Mouse (Mus musculus): ENCODE data around the gene Gm10840. TPM values are rescaled to one million over a fixed set of nuclear protein-coding genes. Genes with fewer than 3 reads are reported as not detected.
A peak's percentile ranks its signal among the peaks of the same experiment; 100 is the strongest.
"Not testable (repeated sequence)": the region's sequence is repeated elsewhere in the genome, so short reads cannot be mapped to it uniquely, and the experiment has no call there.

Gm10840 gene
- not detected in 2 replicates for total RNA-seq (2014; fragmentation: Nextera tagmentation)
- not detected in 2 replicates for total RNA-seq (2017)

GRCm38 (mm10) chr11:106160841-106161721, at the start of gene Gm10840, which contains the start of gene Limd2:
TSS of gene Gm10840 (plus strand) at chr11:106160850.
TSS of gene Limd2 (minus strand) at chr11:106160860.
- peak; percentile 4; the same call in 1 of the 2 replicates for ATAC-seq (replicated peaks; ENCODE audit: low FRiP score, low TSS enrichment, poor library complexity, severe bottlenecking)

DNA sequence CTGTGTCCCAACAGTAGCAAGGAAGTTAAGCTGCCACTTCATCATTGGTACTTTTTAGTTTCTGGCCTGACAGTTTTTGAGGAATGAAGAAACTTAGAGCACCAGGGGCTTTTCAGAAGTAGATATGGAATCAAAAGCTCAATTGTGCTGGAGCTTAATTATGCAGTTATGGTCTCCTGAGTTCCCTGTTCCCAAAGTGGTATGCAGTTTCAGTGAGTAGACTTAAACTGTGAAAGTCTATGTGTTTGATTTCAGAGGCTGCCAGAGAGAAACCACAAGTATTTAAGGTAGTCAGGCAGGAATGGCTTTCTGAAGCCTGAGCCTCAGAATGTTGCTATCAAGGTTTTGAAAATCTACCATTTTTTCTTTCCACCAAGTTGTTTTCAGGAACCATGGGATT, 49.0 kb upstream of the Gm10840 start:
- no peak for ATAC-seq (replicated peaks; ENCODE audit: low FRiP score, low TSS enrichment, poor library complexity, severe bottlenecking)

DNA sequence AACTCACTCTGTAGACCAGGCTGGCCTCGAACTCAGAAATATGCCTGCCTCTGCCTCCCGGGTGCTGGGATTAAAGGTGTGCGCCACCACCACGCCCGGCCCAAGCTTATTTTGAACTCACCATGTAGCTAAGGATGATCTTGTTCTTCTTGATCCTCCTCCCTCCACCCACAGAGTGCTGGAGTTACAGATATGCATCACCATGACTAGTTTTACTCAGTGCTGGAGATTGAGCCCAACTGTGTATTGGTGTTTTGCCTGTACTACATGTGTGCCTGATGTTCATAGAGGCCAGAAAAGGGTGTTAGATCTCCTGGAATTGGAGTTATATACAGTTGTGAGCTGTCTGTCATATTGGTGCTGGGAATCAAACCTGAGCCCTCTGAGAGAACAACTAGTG, 38.4 kb upstream of the Gm10840 start:
- ATAC-seq (replicated peaks; ENCODE audit: low FRiP score, low TSS enrichment, poor library complexity, severe bottlenecking): no peak

GRCm38 (mm10) chr11:106122736-106123135, 37.9 kb upstream of the Gm10840 start:
- ATAC-seq (replicated peaks; ENCODE audit: low FRiP score, low TSS enrichment, poor library complexity, severe bottlenecking): no peak

GRCm38 (mm10) chr11:106124784-106125183, 35.9 kb upstream of the Gm10840 start:
- no peak for ATAC-seq (replicated peaks; ENCODE audit: low FRiP score, low TSS enrichment, poor library complexity, severe bottlenecking)

DNA sequence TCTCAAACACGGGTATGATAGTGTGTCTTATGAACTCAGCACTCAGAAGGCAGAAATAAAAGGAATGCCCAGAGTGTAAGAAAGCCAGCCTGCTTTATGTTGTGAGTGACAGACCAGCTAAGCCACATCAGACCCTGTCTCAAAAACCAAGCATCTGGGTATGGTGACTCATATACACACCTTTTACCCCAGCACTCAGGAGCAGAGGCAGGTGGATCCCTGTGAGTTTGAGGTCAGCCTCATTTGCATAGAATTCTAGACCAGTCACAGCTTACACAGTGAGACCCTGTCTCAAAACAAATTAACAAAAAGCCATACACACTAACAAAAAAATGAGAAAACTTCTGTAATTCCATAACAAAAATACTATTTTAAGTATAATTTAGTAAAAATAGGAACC, 34.8 kb upstream of the Gm10840 start:
- ATAC-seq (replicated peaks; ENCODE audit: low FRiP score, low TSS enrichment, poor library complexity, severe bottlenecking): no peak

GRCm38 (mm10) chr11:106126727-106127373, 33.8 kb upstream of the Gm10840 start:
- ATAC-seq (replicated peaks; ENCODE audit: low FRiP score, low TSS enrichment, poor library complexity, severe bottlenecking): not testable (repeated sequence)

DNA sequence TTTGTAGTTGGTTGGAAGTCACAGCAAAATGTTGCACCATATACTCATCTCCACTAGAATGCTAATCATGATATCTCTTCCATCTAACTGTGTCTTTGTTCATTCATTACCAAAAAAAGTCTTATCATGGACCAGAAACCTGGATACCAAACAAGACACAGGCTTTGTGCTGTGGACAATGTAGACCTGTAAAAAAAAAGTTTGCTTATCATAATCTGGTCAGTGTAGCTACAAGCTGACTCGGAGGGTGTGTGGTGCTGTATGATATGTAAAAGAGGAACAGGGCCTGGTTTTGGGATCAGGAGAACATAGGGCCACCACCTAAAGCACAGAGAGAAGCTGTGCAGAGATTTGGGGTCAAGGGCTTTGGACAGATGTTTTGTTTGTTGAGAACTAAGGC, 31.2 kb upstream of the Gm10840 start:
- ATAC-seq (replicated peaks; ENCODE audit: low FRiP score, low TSS enrichment, poor library complexity, severe bottlenecking): peak; percentile 95

GRCm38 (mm10) chr11:106132516-106132915, 28.1 kb upstream of the Gm10840 start:
- no peak for ATAC-seq (replicated peaks; ENCODE audit: low FRiP score, low TSS enrichment, poor library complexity, severe bottlenecking)

DNA sequence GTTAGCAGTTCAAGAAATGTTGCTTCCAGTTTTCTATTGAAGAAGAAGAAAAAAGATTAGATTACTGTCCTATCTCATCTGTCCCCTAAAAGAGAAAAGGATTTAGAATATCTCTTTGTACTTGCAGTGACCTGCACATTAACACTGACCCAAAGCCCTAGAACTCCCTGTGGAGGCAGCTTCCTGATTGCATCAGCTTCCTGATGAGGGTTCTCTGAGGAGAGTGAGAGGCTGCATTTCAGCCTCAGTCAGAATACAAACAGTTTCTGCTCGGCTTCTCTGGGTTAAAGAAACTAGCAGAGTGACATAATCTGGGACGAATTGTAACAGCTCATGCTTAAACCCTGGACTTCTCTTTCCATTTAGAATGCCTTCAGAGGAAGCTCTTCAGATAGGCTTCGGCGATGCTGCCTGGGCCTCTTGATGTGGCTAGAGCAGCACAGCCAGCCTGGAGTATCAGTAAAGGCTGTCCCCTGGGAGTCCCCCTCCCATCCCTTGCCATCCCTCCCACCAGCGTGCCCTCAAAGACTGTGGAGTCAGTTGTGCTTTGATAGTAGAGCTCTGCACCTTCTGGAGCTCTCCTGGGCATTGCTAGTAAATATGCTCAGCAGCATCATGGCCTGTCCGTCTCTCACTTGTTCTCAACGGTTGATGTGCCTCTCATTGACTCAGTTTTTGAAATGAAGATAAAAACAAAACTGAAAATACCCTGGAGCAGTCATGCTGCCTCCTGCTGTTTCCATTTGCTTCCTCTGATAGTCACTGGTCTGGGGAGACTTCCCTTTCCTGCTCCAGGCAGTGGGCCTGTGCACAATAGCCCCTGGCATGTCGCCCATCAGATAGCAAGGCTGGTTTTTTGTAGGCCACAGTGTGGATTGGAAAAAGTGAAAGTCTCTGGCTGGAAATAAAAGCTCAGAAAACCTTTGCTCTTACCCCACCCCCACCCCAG, 25.8 kb upstream of the Gm10840 start:
- ATAC-seq (replicated peaks; ENCODE audit: low FRiP score, low TSS enrichment, poor library complexity, severe bottlenecking): peak; percentile 75

- no peak for ATAC-seq (replicated peaks; ENCODE audit: low FRiP score, low TSS enrichment, poor library complexity, severe bottlenecking)
Measured at GRCm38 (mm10) chr11:106151219-106151618, 9.4 kb upstream of the Gm10840 start.

DNA sequence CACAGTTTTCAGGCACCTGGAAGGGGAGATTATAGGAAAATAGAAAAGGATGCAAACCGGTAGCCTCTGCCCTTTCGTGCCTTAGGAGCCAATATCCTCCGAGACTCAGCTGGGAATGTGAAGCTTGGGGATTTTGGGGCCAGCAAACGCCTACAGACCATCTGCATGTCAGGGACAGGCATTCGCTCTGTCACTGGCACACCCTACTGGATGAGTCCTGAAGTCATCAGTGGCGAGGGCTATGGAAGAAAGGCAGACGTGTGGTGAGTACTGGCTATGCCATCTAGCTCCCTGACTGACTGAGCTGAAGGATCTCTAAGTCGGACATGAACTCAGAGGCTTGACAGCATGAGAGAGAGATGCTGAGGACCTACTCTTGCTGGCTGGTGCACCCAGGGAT, 8.5 kb upstream of the Gm10840 start:
- ATAC-seq (replicated peaks; ENCODE audit: low FRiP score, low TSS enrichment, poor library complexity, severe bottlenecking): 0 out of 2 replicates have a peak, but pooled peaks have one; percentile 29

DNA sequence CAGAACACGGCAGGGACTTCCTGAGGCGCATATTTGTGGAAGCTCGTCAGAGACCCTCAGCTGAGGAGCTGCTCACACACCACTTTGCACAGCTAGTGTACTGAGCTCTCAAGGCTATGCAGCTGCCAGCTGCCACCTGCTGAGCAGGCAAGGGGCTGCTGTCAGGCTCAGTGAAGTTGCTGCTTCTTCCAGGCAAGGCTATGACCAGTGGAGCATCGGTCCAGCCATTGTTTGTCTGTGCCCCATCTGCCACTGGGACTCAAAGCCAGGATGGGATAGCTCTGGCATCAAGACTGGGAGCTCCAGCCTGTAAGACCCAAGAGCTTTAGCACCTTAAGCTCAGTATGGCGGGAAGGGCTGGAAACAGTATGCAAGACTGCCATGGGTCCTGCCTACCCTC, 6.6 kb upstream of the Gm10840 start:
- no peak for ATAC-seq (replicated peaks; ENCODE audit: low FRiP score, low TSS enrichment, poor library complexity, severe bottlenecking)

GRCm38 (mm10) chr11:106154770-106155169, 5.9 kb upstream of the Gm10840 start:
- no peak for ATAC-seq (replicated peaks; ENCODE audit: low FRiP score, low TSS enrichment, poor library complexity, severe bottlenecking)

DNA sequence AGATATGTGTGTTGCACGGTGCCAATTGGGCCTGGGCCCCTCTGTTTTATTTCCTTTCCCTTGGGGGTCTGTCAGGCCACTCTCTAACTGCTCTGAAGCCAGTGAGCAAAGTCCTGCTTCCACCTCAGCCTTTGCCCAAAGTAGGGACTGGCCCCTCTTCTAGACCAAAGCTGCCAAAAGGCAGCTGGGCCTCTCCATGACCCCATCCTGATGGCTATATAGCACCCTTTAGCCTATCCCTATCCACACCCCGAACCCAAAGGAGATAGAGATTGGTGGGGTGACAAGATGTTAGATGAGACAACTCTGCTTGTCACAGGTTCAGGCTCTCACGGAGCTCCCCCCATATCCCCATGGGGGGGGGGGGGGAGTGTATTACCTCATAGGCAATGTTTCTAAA, 4.9 kb upstream of the Gm10840 start:
- no peak for ATAC-seq (replicated peaks; ENCODE audit: low FRiP score, low TSS enrichment, poor library complexity, severe bottlenecking)

GRCm38 (mm10) chr11:106156257-106156656, 4.4 kb upstream of the Gm10840 start:
- ATAC-seq (replicated peaks; ENCODE audit: low FRiP score, low TSS enrichment, poor library complexity, severe bottlenecking): no peak

DNA sequence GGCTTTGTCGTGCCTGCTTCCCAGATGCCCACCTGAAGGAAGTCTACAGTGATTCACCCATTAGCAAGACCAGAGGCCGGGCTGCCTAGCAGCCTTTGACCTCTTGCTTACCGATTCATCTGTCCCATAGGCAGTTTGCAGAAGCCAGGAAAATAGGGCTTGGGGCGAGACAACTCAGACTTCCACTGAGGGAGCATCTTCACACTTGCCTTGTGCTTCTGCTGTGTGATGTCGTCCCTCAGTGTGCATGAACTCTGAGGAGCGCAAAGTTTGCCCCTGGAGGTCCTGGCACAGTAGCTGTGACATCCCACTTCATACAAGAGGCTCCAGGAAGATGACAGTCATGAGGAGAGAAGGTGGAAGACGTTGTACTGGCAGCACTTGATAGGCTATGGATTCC, 3.5 kb upstream of the Gm10840 start:
- ATAC-seq (replicated peaks; ENCODE audit: low FRiP score, low TSS enrichment, poor library complexity, severe bottlenecking): no peak

DNA sequence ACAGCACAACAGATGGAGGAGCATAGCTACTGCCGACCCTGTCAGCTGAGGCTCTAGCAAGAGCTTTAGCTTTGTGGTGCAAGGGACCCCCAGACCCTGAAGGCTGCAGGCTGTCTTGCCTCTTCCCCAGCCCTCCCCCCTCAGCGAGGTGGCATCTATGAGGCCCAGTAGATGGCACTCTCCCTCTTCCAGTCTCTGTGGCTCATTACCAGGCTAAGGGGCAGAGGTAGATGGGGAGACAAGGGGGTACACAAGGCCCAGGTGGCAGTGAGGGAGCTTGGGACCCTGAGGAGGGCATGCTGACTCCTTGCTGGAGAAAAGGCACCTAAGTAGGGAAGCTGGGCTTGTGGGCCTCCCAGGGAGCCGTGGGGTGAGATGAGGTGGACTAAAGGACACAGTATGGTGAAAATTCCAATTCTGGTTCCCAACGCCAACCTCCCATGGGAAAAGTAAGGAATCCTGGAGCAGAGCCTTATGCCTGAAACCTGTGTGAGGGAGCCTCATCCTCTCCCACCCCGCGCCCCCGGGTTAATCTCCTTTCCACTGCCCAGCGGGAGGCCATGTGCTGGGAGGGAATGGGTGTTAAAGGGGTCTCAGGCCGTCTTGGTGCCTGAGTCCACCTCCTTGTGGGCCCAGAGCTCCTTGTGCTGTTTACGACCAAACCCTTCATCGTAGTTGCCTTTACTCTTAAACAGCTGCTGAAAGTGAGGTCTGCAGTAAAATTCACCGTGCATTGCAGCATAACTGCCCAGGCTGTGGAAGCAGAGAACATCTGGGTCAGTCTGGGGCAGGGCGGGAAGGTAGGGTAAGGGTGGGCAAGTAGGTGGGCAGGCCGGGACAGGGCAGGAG, 2.3 kb upstream of the Gm10840 start:
- peak; percentile 47; the same call in 1 of the 2 replicates for ATAC-seq (replicated peaks; ENCODE audit: low FRiP score, low TSS enrichment, poor library complexity, severe bottlenecking)

DNA sequence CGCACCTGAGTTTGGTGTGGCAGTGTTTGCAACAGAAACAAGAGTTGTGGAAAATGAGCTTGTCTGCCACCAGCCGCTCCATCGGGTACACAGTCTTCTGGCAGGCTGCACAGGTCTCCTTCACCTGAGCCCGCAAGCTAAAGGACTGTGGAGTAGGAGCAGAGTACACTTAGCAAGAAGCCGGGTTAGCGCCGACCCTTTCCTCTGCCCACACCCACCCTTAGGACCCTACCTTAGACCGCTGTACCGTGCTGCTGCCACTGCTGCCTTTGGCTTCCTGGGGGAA, 1.8 kb upstream of the Gm10840 start:
- ATAC-seq (replicated peaks; ENCODE audit: low FRiP score, low TSS enrichment, poor library complexity, severe bottlenecking): no peak

Measured in megakaryocyte-erythroid progenitor cell, adult 5-6 weeks (primary cell).